29 mouse cellular contexts compared by ENCODE assay signal in genomic region chr5:136054301-136055077, GRCm38 (mm10). TPM values are rescaled to one million over a fixed set of nuclear protein-coding genes. Genes with fewer than 3 reads are reported as not detected.
DNase-seq lines count a peak whose midpoint lies in the region; ATAC-seq and TF ChIP-seq lines count a peak whose summit lies in the region.
"Had no signal": no experiment of that assay in that cellular context is flagged by ENCODE, and none has a peak within 500 bp of the region (broad histone marks: within the 10 kb centered on the region; RNA-seq: fewer than 3 reads in every experiment).

Upk3bl (plus strand) TSS chr5:136054492.

- H3K4me3 ChIP-seq in forebrain, embryonic 10.5 days = no peak within 1 kb of the TSS
- H3K4me3 ChIP-seq in forebrain, postnatal 0 days (ENCODE audit: low read depth, low read length) = no peak within 1 kb of the TSS
- no peak within 1 kb of the TSS for H3K4me3 ChIP-seq in lung, embryonic 15.5 days
- 0 out of 2 replicates have a peak within 1 kb of the TSS, but pooled peaks have one; percentile 2 for H3K4me3 ChIP-seq in E14TG2a.4 (replicated peaks; ENCODE audit: low read length)
- H3K4me3 ChIP-seq in stomach, embryonic 15.5 days (replicated peaks) = no peak within 1 kb of the TSS
- H3K4me3 ChIP-seq in hindbrain, embryonic 10.5 days = no peak within 1 kb of the TSS
- H3K4me3 ChIP-seq: embryonic facial prominence, embryonic 13.5 days; heart, embryonic 12.5 days; limb, embryonic 13.5 days; liver, embryonic 13.5 days had no signal

- no peak within 1 kb of the TSS for H3K9ac ChIP-seq in forebrain, postnatal 0 days
- H3K9ac ChIP-seq in lung, embryonic 15.5 days = no peak within 1 kb of the TSS
- no peak within 1 kb of the TSS for H3K9ac ChIP-seq in stomach, embryonic 15.5 days
- H3K9ac ChIP-seq: embryonic facial prominence, embryonic 13.5 days; heart, embryonic 12.5 days; limb, embryonic 13.5 days; liver, embryonic 13.5 days; lung, embryonic 14.5 days had no signal

- 93% methylated on average over 11 of the region's 11 CpGs for WGBS in forebrain, embryonic 10.5 days
- WGBS in forebrain, postnatal 0 days = 94% methylated on average over 11 of the region's 11 CpGs
- 81% methylated on average over 11 of the region's 11 CpGs for WGBS in lung, embryonic 15.5 days
- 80% methylated on average over 11 of the region's 11 CpGs for WGBS in stomach, embryonic 15.5 days
- 90% methylated on average over 11 of the region's 11 CpGs for WGBS in hindbrain, embryonic 10.5 days

- no peak for DNase-seq in forebrain, embryonic 10.5 days (ENCODE audit: extremely low spot score, low spot score)
- DNase-seq in forebrain, postnatal 0 days = no peak
- DNase-seq in lung, postnatal 25 days (ENCODE audit: low spot score) = no peak
- DNase-seq in hindbrain, embryonic 10.5 days (ENCODE audit: low spot score) = no peak
- no peak for DNase-seq in left cerebral cortex, postnatal 10 days (ENCODE audit: extremely low spot score in 1 of 2, low spot score in 2 of 2)
- DNase-seq: adrenal gland, postnatal 10 days; cerebellum, adult 18-20 months; cerebellum, postnatal 14 days; gastrocnemius, postnatal 25 days; heart, adult 18-20 months; heart, postnatal 10 days; kidney, adult 2 months; liver, embryonic 13.5 days; lung, embryonic 14.5 days; right cerebral cortex, adult 18-20 months; right cerebral cortex, postnatal 4 days; thymus, postnatal 25 days had no signal

- no peak within 1 kb of the TSS for H3K4me2 ChIP-seq in forebrain, postnatal 0 days (ENCODE audit: low read depth)
- H3K4me2 ChIP-seq in lung, embryonic 15.5 days = no peak within 1 kb of the TSS
- no peak within 1 kb of the TSS for H3K4me2 ChIP-seq in stomach, embryonic 15.5 days
- H3K4me2 ChIP-seq: embryonic facial prominence, embryonic 13.5 days; heart, embryonic 12.5 days; limb, embryonic 13.5 days; liver, embryonic 13.5 days; lung, embryonic 14.5 days; midbrain, embryonic 11.5 days had no signal

- H3K27ac ChIP-seq in forebrain, embryonic 10.5 days = peak within 1 kb of the TSS; percentile 93; the same call in 1 of the 2 replicates
- no peak within 1 kb of the TSS for H3K27ac ChIP-seq in forebrain, postnatal 0 days (ENCODE audit: low read depth, low read length)
- peak within 1 kb of the TSS; percentile 61 for H3K27ac ChIP-seq in lung, embryonic 15.5 days
- H3K27ac ChIP-seq in stomach, embryonic 15.5 days = peak within 1 kb of the TSS; percentile 54
- no peak within 1 kb of the TSS for H3K27ac ChIP-seq in hindbrain, embryonic 10.5 days
- H3K27ac ChIP-seq: embryonic facial prominence, embryonic 13.5 days; limb, embryonic 13.5 days; liver, embryonic 13.5 days had no signal

- no peak for TF ChIP-seq CTCF in forebrain, postnatal 0 days (IDR thresholded peaks at IDR 0.05; ENCODE audit: low read depth)
- TF ChIP-seq CTCF in E14TG2a.4 (conservative IDR thresholded peaks at IDR 0.05; ENCODE audit: low read length) = no peak

- H3K9me3 ChIP-seq in forebrain, embryonic 10.5 days = 0 out of 2 replicates have a peak, but pooled peaks cover 3% of the 10 kb centered on the region
- H3K9me3 ChIP-seq in forebrain, postnatal 0 days (ENCODE audit: low read length) = no peaks in the 10 kb centered on the region
- H3K9me3 ChIP-seq in lung, embryonic 15.5 days = no peaks in the 10 kb centered on the region
- no peaks in the 10 kb centered on the region for H3K9me3 ChIP-seq in E14TG2a.4 (ENCODE audit: low read length)
- no peaks in the 10 kb centered on the region for H3K9me3 ChIP-seq in stomach, embryonic 15.5 days
- H3K9me3 ChIP-seq in hindbrain, embryonic 10.5 days = no peaks in the 10 kb centered on the region
- H3K9me3 ChIP-seq: heart, embryonic 12.5 days; limb, embryonic 13.5 days; liver, embryonic 13.5 days had no signal

- no peak for ATAC-seq in forebrain, postnatal 0 days
- no peak for ATAC-seq in lung, embryonic 15.5 days (ENCODE audit: borderline replicate concordance, extremely low read depth, low FRiP score, low TSS enrichment)
- no peak for ATAC-seq in stomach, embryonic 15.5 days (ENCODE audit: insufficient read depth, low FRiP score, low read depth)
- ATAC-seq: forebrain, embryonic 16.5 days had no signal

- H3K27me3 ChIP-seq in forebrain, embryonic 10.5 days (ENCODE audit: poor library complexity, severe bottlenecking) = peaks cover under 1% of the 10 kb centered on the region; the same call in 1 of the 2 replicates
- H3K27me3 ChIP-seq in forebrain, postnatal 0 days (ENCODE audit: insufficient read depth, low read length) = no peaks in the 10 kb centered on the region
- no peaks in the 10 kb centered on the region; the same call in 1 of the 2 replicates for H3K27me3 ChIP-seq in lung, embryonic 15.5 days
- peaks cover 3% of the 10 kb centered on the region; the same call in 1 of the 2 replicates for H3K27me3 ChIP-seq in E14TG2a.4 (ENCODE audit: insufficient read depth, low read length)
- no peaks in the 10 kb centered on the region for H3K27me3 ChIP-seq in stomach, embryonic 15.5 days (replicated peaks)
- peaks cover 7% of the 10 kb centered on the region for H3K27me3 ChIP-seq in hindbrain, embryonic 10.5 days (ENCODE audit: insufficient read depth, poor library complexity, severe bottlenecking)

- intact Hi-C loops in left cerebral cortex, postnatal 10 days (cut with DNase I) = loop anchor here (10.0 kb wide), 1 partner anchor 160 kb away; no protein-coding TSS in a partner anchor

- no peaks in the 10 kb centered on the region for H3K36me3 ChIP-seq in forebrain, embryonic 10.5 days (replicated peaks)
- H3K36me3 ChIP-seq in forebrain, postnatal 0 days (ENCODE audit: insufficient read depth) = no peaks in the 10 kb centered on the region
- no peaks in the 10 kb centered on the region for H3K36me3 ChIP-seq in lung, embryonic 15.5 days
- no peaks in the 10 kb centered on the region for H3K36me3 ChIP-seq in E14TG2a.4 (ENCODE audit: insufficient read depth, low read length)
- H3K36me3 ChIP-seq in stomach, embryonic 15.5 days = no peaks in the 10 kb centered on the region
- H3K36me3 ChIP-seq in hindbrain, embryonic 10.5 days = no peaks in the 10 kb centered on the region
- H3K36me3 ChIP-seq: embryonic facial prominence, embryonic 13.5 days; heart, embryonic 12.5 days; limb, embryonic 13.5 days; liver, embryonic 13.5 days had no signal

- H3K4me1 ChIP-seq in forebrain, embryonic 10.5 days = peaks cover 38% of the 10 kb centered on the region
- no peaks in the 10 kb centered on the region for H3K4me1 ChIP-seq in forebrain, postnatal 0 days (ENCODE audit: insufficient read depth)
- peaks cover 13% of the 10 kb centered on the region for H3K4me1 ChIP-seq in lung, embryonic 15.5 days
- peaks cover 72% of the 10 kb centered on the region for H3K4me1 ChIP-seq in E14TG2a.4 (replicated peaks; ENCODE audit: low read depth, low read length)
- peaks cover 18% of the 10 kb centered on the region for H3K4me1 ChIP-seq in stomach, embryonic 15.5 days
- H3K4me1 ChIP-seq in hindbrain, embryonic 10.5 days (replicated peaks) = peaks cover 30% of the 10 kb centered on the region
- H3K4me1 ChIP-seq: liver, embryonic 13.5 days had no signal

RNA-seq across cellular contexts. Expression of gene Upk3bl, which starts in this region (rescaled TPM):
- 1.5 and 1.7 TPM in 2 replicates for polyA plus RNA-seq in forebrain, embryonic 10.5 days (2016; fragmentation: Nextera tagmentation; extraction: Ambion mirVana)
- not detected in 2 replicates for total RNA-seq in forebrain, postnatal 0 days (2014; rRNA removed)
- polyA plus RNA-seq in forebrain, postnatal 0 days (2015; fragmentation: Nextera tagmentation; extraction: Ambion mirVana) = not detected in 2 replicates
- 4.2 and 5.1 TPM in 2 replicates for polyA plus RNA-seq in lung, embryonic 15.5 days (2015; fragmentation: Nextera tagmentation; extraction: Ambion mirVana)
- polyA plus RNA-seq in stomach, embryonic 15.5 days (2015; fragmentation: Nextera tagmentation; extraction: Ambion mirVana) = 72.2 and 117 TPM in 2 replicates
- polyA plus RNA-seq in hindbrain, embryonic 10.5 days (2016; fragmentation: Nextera tagmentation; extraction: Ambion mirVana) = 1.1 and 1.8 TPM in 2 replicates
- total RNA-seq in left cerebral cortex, postnatal 10 days (2021) = not detected
- total RNA-seq: gastrocnemius, postnatal 25 days; heart, adult 18-20 months; heart, postnatal 10 days; layer of hippocampus, postnatal 10 days; left cerebral cortex, postnatal 14 days; midbrain, postnatal 0 days had no signal
- polyA plus RNA-seq: forebrain, embryonic 16.5 days; midbrain, postnatal 0 days; neural tube, embryonic 14.5 days had no signal

Comparison
In these comparisons a context has a peak if more than half of its experiments do, and no peak if none do; other contexts are left out.
1. RNA of gene Upk3bl (polyA plus RNA-seq): 72.2 to 117 TPM in stomach, embryonic 15.5 days; 4.2 to 5.1 TPM in lung, embryonic 15.5 days, 1.1 to 1.8 TPM in hindbrain, embryonic 10.5 days, 1.5 to 1.7 TPM in forebrain, embryonic 10.5 days and not detected in forebrain, postnatal 0 days; every median in the first group is over 10 times any median in the second.
2. H3K27ac ChIP-seq: peak in forebrain, embryonic 10.5 days (single experiment), lung, embryonic 15.5 days (single experiment) and stomach, embryonic 15.5 days (single experiment); none in forebrain, postnatal 0 days (single experiment) and hindbrain, embryonic 10.5 days (single experiment).